Mouse (Mus musculus) lung, postnatal 0 days (tissue): ENCODE results near the gene Rasal1. TPM values are rescaled to one million over a fixed set of nuclear protein-coding genes. Genes with fewer than 3 reads are reported as not detected.

Experiments
- ATAC-seq: fragments of 200-750 bp; cut with Nextera tagmentation; 2 replicates; pipeline ENCODE4 v1.8.0; 2017; ENCODE audit warnings: moderate library complexity
- DNase-seq: peaks from one replicate; pipeline ENCODE4 v3.0.0-alpha.2; 2016; ENCODE audit warnings: low spot score
- H3K27ac ChIP-seq: fragments of 300-500 bp; sonication (generic); 2 replicates; pipeline ENCODE4 v1.5.1; 2014; ENCODE audit warnings: antibody characterized with exemption, mild to moderate bottlenecking, low read length, mixed read lengths
- H3K27me3 ChIP-seq: fragments of 300-500 bp; sonication (generic); replicated peaks from 2 replicates; pipeline ENCODE4 v1.6.1; 2014; ENCODE audit warnings: low read length, mixed read lengths; ENCODE audit not compliant: insufficient read depth
- H3K36me3 ChIP-seq: fragments of 300-500 bp; sonication (generic); 2 replicates; pipeline ENCODE4 v1.6.1; 2014; ENCODE audit warnings: low read length, mixed read lengths; ENCODE audit not compliant: insufficient read depth
- H3K4me1 ChIP-seq: fragments of 300-500 bp; sonication (generic); 2 replicates; pipeline ENCODE4 v1.6.1; 2014; ENCODE audit warnings: antibody characterized with exemption, low read depth, low read length, mixed read lengths; ENCODE audit not compliant: insufficient read depth
- H3K4me2 ChIP-seq: fragments of 300-500 bp; sonication (generic); replicated peaks from 2 replicates; pipeline ENCODE4 v1.6.1; 2014; ENCODE audit warnings: low read depth, mild to moderate bottlenecking, low read length, moderate library complexity, mixed read lengths
- H3K4me3 ChIP-seq: fragments of 300-500 bp; sonication (generic); 2 replicates; pipeline ENCODE4 v1.5.1; 2014; ENCODE audit warnings: low read depth, low read length
- H3K9ac ChIP-seq: fragments of 300-500 bp; sonication (generic); replicated peaks from 2 replicates; pipeline ENCODE4 v1.6.1; 2014; ENCODE audit warnings: low read depth, mild to moderate bottlenecking
- H3K9me3 ChIP-seq: fragments of 300-500 bp; sonication (generic); 2 replicates; pipeline ENCODE4 v1.6.1; 2016; ENCODE audit warnings: low read length, mixed read lengths
- CTCF ChIP-seq: IDR thresholded peaks from 2 replicates; pipeline ENCODE4 v1.5.1; 2016; ENCODE audit warnings: antibody characterized with exemption, mild to moderate bottlenecking
- EP300 ChIP-seq: IDR thresholded peaks from 2 replicates; pipeline ENCODE4 v1.6.1; 2016; ENCODE audit warnings: antibody characterized with exemption, mild to moderate bottlenecking, control low read depth
- WGBS: fragments of 180-500 bp; shearing (Covaris S2); extraction: QIAGEN DNeasy Blood & Tissue Kit; methylation state at CpG from one replicate; pipeline ENCODE4 v1.1.7; 2014; 5-methylcytosine and 5-hydroxymethylcytosine counted together
- polyA plus RNA-seq: library from polyadenylated mRNA; unstranded; fragments of >200 nt; fragmentation: Nextera tagmentation; extraction: Ambion mirVana; gene quantifications from 2 replicates; pipeline ENCODE4 v1.2.1, GENCODE M21; 2015

Rasal1 gene
- polyA plus RNA-seq, 1 experiment from 2014 or later: not detected

GRCm38 (mm10) chr5:120635633-120636032 is 13.0 kb upstream of the Rasal1 start:
- no peaks in the 10 kb centered on the region for H3K27me3 ChIP-seq
- H3K27ac ChIP-seq: no peak overlapping the region
- H3K9ac ChIP-seq: no peak overlapping the region
- H3K4me2 ChIP-seq: no peak overlapping the region
- 84% methylated on average over 5 of the region's 5 CpGs for WGBS
- no peaks in the 10 kb centered on the region for H3K4me1 ChIP-seq
- DNase-seq (no peak), ATAC-seq (no peak)
- no peaks in the 10 kb centered on the region for H3K9me3 ChIP-seq
- H3K36me3 ChIP-seq: no peaks in the 10 kb centered on the region
- TF ChIP-seq CTCF (no peak), EP300 (no peak)
- no peak overlapping the region for H3K4me3 ChIP-seq

DNA sequence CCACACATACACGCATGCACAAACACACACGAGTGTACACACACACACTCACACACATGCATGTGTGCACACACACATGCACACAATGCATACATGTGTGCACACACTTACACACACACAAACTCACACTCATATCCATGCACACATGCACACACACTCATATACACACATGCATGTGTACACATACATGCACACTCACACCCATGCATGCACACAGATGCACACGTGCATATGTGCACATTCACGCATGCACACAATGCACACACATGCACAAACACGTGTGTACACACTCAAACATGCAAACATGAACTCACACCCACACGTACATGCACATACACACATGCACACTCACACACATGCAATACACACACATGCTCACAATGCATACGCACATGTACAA is 8.5 kb upstream of the Rasal1 start:
- Histone ChIP-seq H3K4me2 (no peak overlapping the region), H3K27ac (no peak overlapping the region), H3K4me1 (no peaks in the 10 kb centered on the region), H3K9me3 (no peaks in the 10 kb centered on the region), H3K9ac (no peak overlapping the region), H3K27me3 (no peaks in the 10 kb centered on the region), H3K36me3 (no peaks in the 10 kb centered on the region), H3K4me3 (no peak overlapping the region)
- no peak for DNase-seq
- no peak for ATAC-seq
- TF ChIP-seq EP300 (no peak), CTCF (no peak)
- WGBS: 83% methylated on average over 7 of the region's 7 CpGs

DNA sequence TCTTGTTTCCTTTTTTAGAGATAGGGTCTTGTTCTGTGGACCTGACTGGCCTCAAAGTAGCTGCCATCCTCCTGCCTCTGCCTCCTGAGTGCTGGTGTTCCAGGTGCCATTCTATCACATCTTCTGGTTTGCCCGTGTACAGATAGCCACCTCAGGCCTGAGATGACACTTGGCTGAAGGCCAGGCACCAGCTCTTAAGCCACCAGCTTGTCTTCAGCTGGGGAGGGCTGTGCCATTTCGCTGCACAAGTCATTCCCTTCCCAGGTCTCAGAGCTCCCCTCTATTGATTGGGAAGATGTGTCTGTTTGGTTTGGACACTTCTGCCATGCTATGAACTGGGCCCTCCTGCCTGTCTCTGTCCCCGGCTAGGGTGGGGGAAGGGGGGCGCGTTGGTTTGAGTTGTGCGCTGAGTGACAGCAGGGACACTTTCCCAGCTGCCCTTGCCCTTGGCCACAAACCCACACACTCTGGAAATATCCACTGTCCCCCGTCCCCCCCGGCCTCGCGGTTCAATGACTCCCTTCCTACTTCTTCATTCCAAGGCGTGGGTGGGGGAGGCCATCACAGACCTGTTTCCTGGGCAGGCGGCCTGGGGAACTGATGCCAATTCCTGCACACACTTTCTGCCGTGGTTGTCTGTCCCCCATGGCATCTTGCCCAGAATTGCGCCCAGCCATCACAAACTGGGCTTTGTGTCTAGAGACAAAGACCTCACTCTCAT is 5.1 kb upstream of the Rasal1 start:
- H3K4me1 ChIP-seq: peaks cover 3% of the 10 kb centered on the region
- no peak overlapping the region for H3K27ac ChIP-seq
- peaks cover 15% of the 10 kb centered on the region for H3K27me3 ChIP-seq
- no peak for ATAC-seq
- H3K4me3 ChIP-seq: no peak overlapping the region
- no peak for DNase-seq
- no peaks in the 10 kb centered on the region for H3K9me3 ChIP-seq
- no peak overlapping the region for H3K9ac ChIP-seq
- H3K36me3 ChIP-seq: no peaks in the 10 kb centered on the region
- WGBS: 59% methylated on average over 14 of the region's 14 CpGs
- no peak overlapping the region for H3K4me2 ChIP-seq
- TF ChIP-seq EP300 (no peak), CTCF (no peak)

- Histone ChIP-seq H3K27me3 (peaks cover 19% of the 10 kb centered on the region), H3K4me3 (no peak overlapping the region), H3K4me1 (peaks cover 6% of the 10 kb centered on the region), H3K9ac (no peak overlapping the region), H3K36me3 (no peaks in the 10 kb centered on the region), H3K27ac (no peak overlapping the region), H3K9me3 (no peaks in the 10 kb centered on the region), H3K4me2 (no peak overlapping the region)
- ATAC-seq: no peak
- 70% methylated on average over 3 of the region's 3 CpGs for WGBS
- no peak for DNase-seq
- TF ChIP-seq EP300: no peak
- no peak for TF ChIP-seq CTCF
Observed at GRCm38 (mm10) chr5:120644227-120644626, 4.4 kb upstream of the Rasal1 start.

- 37% methylated on average over 6 of the region's 6 CpGs for WGBS
- H3K27me3 ChIP-seq: peaks cover 34% of the 10 kb centered on the region
- H3K9me3 ChIP-seq: no peaks in the 10 kb centered on the region
- H3K9ac ChIP-seq: no peak overlapping the region
- no peak overlapping the region for H3K27ac ChIP-seq
- H3K4me1 ChIP-seq: peaks cover 6% of the 10 kb centered on the region
- no peak overlapping the region for H3K4me2 ChIP-seq
- no peak for DNase-seq
- H3K36me3 ChIP-seq: no peaks in the 10 kb centered on the region
- no peak overlapping the region for H3K4me3 ChIP-seq
- ATAC-seq: no peak
- no peak for TF ChIP-seq EP300
- TF ChIP-seq CTCF: no peak
Observed at GRCm38 (mm10) chr5:120645851-120646250, 2.8 kb upstream of the Rasal1 start.

DNA sequence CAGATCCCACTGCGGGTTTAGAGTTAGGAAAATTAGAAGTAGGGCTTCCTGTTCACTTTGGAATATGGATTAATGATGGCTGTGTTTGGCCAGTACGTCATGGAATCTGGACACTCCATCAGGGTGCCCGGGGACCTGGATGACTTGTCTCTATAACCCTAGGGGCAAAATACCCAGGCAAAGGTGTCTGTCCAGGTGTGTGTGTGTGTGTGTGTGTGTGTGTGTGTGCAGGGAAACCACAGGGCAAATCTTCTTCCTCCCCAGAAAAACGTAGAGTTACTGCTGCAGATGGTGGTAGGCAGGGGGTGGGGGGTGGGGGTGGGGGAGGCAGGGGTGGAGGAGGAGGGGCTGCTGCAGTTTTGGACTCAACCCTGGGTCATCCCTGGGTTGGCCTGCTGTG is 1.3 kb upstream of the Rasal1 start:
- WGBS: 61% methylated on average over 4 of the region's 4 CpGs
- H3K36me3 ChIP-seq: no peaks in the 10 kb centered on the region
- H3K4me2 ChIP-seq: no peak overlapping the region
- no peak overlapping the region for H3K9ac ChIP-seq
- TF ChIP-seq EP300: no peak
- TF ChIP-seq CTCF: no peak
- no peak overlapping the region for H3K27ac ChIP-seq
- no peak overlapping the region for H3K4me3 ChIP-seq
- peaks cover 6% of the 10 kb centered on the region for H3K4me1 ChIP-seq
- DNase-seq (no peak), ATAC-seq (no peak)
- H3K27me3 ChIP-seq: peaks cover 36% of the 10 kb centered on the region
- H3K9me3 ChIP-seq: no peaks in the 10 kb centered on the region
